Mouse (Mus musculus): Measurements from ENCODE around the gene Gm28171.
"Not testable (repeated sequence)": the region's sequence is repeated elsewhere in the genome, so short reads cannot be mapped to it uniquely, and the experiment has no call there.

Gene Gm28171

GRCm38 (mm10) chrY:5793095-5793494 is at the start of gene Gm28171:
TSS of gene Gm28171 (plus strand) at chrY:5793395.
- not testable (repeated sequence) for DNase-seq
